Mouse (Mus musculus): ENCODE data around the gene Wdr49. TPM values are rescaled to one million over a fixed set of nuclear protein-coding genes. Genes with fewer than 3 reads are reported as not detected.
A peak's percentile ranks its signal among the peaks of the same experiment; 100 is the strongest.

Gene Wdr49
- not detected in 2 replicates for polyA plus RNA-seq (2012; rRNA removed)

- WGBS = 26% methylated on average over 2 of the region's 2 CpGs
- no peak within 1 kb of the TSS for H3K27ac ChIP-seq (ENCODE audit: insufficient read depth, low read depth, low read length)
- H3K27me3 ChIP-seq (ENCODE audit: control insufficient read depth, insufficient read depth, low read length) = no peaks in the 10 kb centered on the region
- H3K4me1 ChIP-seq (ENCODE audit: control insufficient read depth, insufficient read depth, insufficient read length, low read length) = no peaks in the 10 kb centered on the region
- no peak within 1 kb of the TSS for H3K4me3 ChIP-seq (ENCODE audit: low read depth, low read length)
- TF ChIP-seq POLR2A (IDR thresholded peaks at IDR 0.05; ENCODE audit: low read depth, low read length) (no peak), CTCF (IDR thresholded peaks at IDR 0.05; ENCODE audit: extremely low read depth, insufficient read length, insufficient replicate concordance, low read depth, low read length) (no peak)
- no peaks in the 10 kb centered on the region for H3K36me3 ChIP-seq (ENCODE audit: control insufficient read depth, insufficient read depth, low read length)
Observed at GRCm38 (mm10) chr3:75482056-75482455, at the start of gene Wdr49. Gene Wdr49 (minus strand): TSS chr3:75482156.

- Histone ChIP-seq H3K36me3 (ENCODE audit: control insufficient read depth, insufficient read depth, low read length) (peaks cover 20% of the 10 kb centered on the region), H3K27me3 (ENCODE audit: control insufficient read depth, insufficient read depth, low read length) (no peaks in the 10 kb centered on the region), H3K4me1 (ENCODE audit: control insufficient read depth, insufficient read depth, insufficient read length, low read length) (no peaks in the 10 kb centered on the region), H3K4me3 (ENCODE audit: low read depth, low read length) (no peak overlapping the region), H3K27ac (ENCODE audit: insufficient read depth, low read depth, low read length) (no peak overlapping the region)
- no peak for TF ChIP-seq POLR2A (IDR thresholded peaks at IDR 0.05; ENCODE audit: low read depth, low read length)
- TF ChIP-seq CTCF (IDR thresholded peaks at IDR 0.05; ENCODE audit: extremely low read depth, insufficient read length, insufficient replicate concordance, low read depth, low read length) = no peak
- 86% methylated on average over 3 of the region's 3 CpGs for WGBS
Observed at GRCm38 (mm10) chr3:75531074-75531473, 49.1 kb upstream of the Wdr49 start.

DNA sequence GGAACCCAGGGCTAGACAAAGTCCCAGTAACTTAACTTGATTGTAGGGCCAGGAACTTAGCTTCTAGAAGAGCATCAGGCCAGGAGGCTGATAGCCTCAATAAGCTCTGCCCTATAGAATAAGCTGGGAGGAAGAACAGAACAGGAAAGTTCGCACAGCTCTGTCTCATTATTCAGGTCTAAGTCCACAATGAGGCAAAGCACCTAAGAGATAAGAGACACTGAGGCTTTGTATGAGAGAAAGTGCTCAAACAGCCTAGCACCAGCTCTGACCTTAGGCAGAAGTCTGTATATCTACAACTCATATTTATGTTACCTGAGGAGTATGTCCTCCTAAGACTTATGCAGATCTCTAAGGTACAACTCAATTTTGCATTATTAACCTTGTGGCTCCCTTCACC, 40.6 kb upstream of the Wdr49 start:
- Histone ChIP-seq H3K27me3 (ENCODE audit: control insufficient read depth, insufficient read depth, low read length) (no peaks in the 10 kb centered on the region), H3K36me3 (ENCODE audit: control insufficient read depth, insufficient read depth, low read length) (peaks cover 28% of the 10 kb centered on the region), H3K4me3 (ENCODE audit: low read depth, low read length) (no peak overlapping the region), H3K27ac (ENCODE audit: insufficient read depth, low read depth, low read length) (peak overlapping the region; percentile 9; the same call in 1 of the 2 replicates), H3K4me1 (ENCODE audit: control insufficient read depth, insufficient read depth, insufficient read length, low read length) (peaks cover 8% of the 10 kb centered on the region; the same call in 1 of the 2 replicates)
- TF ChIP-seq POLR2A (IDR thresholded peaks at IDR 0.05; ENCODE audit: low read depth, low read length) = no peak
- no peak for TF ChIP-seq CTCF (IDR thresholded peaks at IDR 0.05; ENCODE audit: extremely low read depth, insufficient read length, insufficient replicate concordance, low read depth, low read length)
- WGBS = 43% methylated on average over 1 of the region's 1 CpGs

DNA sequence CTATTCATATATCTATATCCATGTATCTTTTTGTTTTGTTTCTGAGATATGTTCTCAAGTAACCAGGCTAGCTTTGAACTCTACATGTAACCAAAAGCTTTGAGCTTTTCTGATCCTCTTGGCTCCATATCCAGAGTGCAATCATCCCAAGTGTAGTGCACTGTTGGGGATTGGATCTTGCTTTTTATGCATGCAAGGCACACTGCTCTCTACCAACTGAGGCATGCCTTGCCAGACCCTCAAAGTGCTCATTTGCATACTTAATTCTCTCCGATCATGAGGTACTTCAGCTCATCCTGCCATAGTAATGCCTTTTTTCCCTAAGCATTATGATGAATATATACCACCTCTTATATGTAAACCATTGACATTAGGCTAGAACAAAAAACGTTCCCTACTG, 39.4 kb upstream of the Wdr49 start:
- Histone ChIP-seq H3K36me3 (ENCODE audit: control insufficient read depth, insufficient read depth, low read length) (peaks cover 22% of the 10 kb centered on the region), H3K27me3 (ENCODE audit: control insufficient read depth, insufficient read depth, low read length) (no peaks in the 10 kb centered on the region), H3K4me1 (ENCODE audit: control insufficient read depth, insufficient read depth, insufficient read length, low read length) (peaks cover 8% of the 10 kb centered on the region; the same call in 1 of the 2 replicates), H3K27ac (ENCODE audit: insufficient read depth, low read depth, low read length) (no peak overlapping the region), H3K4me3 (ENCODE audit: low read depth, low read length) (no peak overlapping the region)
- TF ChIP-seq POLR2A (IDR thresholded peaks at IDR 0.05; ENCODE audit: low read depth, low read length) = no peak
- TF ChIP-seq CTCF (IDR thresholded peaks at IDR 0.05; ENCODE audit: extremely low read depth, insufficient read length, insufficient replicate concordance, low read depth, low read length) = no peak
- WGBS = 86% methylated on average over 2 of the region's 2 CpGs

- H3K27ac ChIP-seq (ENCODE audit: insufficient read depth, low read depth, low read length) = no peak overlapping the region
- H3K4me1 ChIP-seq (ENCODE audit: control insufficient read depth, insufficient read depth, insufficient read length, low read length) = peaks cover 3% of the 10 kb centered on the region; the same call in 1 of the 2 replicates
- H3K4me3 ChIP-seq (ENCODE audit: low read depth, low read length) = no peak overlapping the region
- WGBS = 68% methylated on average over 7 of the region's 7 CpGs
- peaks cover 23% of the 10 kb centered on the region for H3K36me3 ChIP-seq (ENCODE audit: control insufficient read depth, insufficient read depth, low read length)
- TF ChIP-seq CTCF (IDR thresholded peaks at IDR 0.05; ENCODE audit: extremely low read depth, insufficient read length, insufficient replicate concordance, low read depth, low read length) (no peak; the same call in 1 of the 2 replicates), POLR2A (IDR thresholded peaks at IDR 0.05; ENCODE audit: low read depth, low read length) (no peak)
- H3K27me3 ChIP-seq (ENCODE audit: control insufficient read depth, insufficient read depth, low read length) = no peaks in the 10 kb centered on the region
Observed at GRCm38 (mm10) chr3:75517631-75518250, 35.8 kb upstream of the Wdr49 start.

DNA sequence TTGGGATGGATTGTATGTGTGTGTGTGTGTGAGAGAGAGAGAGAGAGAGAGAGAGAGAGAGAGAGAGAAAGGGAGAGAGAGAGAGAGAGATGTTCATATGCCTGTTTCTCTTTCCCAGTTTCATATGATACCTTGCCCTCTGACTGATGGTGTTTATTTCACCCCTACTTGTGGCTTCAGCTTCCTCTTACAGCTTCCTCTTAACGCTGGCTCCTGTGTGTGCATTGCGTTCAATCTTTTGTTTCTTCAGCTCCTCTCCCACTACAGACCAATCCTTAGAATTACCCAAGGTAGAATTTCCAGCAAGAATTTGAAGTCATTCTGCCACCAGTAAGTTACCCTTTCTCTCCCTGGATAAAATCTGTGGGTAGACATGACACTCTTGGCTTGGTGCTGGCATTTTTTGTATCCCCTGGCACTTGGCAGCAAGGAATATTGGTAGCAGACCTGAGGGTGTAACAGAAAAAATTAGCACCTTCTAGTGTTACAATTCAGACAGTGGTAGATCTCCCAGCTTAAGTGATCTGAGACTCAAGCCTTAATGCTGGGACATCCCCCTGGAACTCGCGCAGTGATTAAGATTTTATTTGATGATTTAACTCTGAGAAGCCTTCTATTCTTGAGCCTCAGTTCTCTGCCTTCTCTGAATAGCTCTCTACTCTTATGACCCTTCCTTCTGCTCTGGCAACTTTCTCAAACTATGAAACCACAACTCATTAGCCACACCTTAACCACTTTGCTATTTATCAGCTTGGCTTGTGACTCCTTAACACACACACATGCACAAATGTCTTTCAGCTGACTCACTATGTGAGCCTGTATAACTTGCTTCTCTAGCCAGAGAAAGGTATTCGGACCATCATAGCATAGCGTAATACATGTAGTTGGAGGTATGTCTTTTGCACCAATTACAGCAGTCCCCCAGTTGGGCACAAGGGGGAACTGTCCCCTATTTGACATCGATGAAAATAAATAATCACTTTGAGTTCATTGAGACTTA, 17.3 kb upstream of the Wdr49 start:
- TF ChIP-seq CTCF (IDR thresholded peaks at IDR 0.05; ENCODE audit: extremely low read depth, insufficient read length, insufficient replicate concordance, low read depth, low read length) (no peak), POLR2A (IDR thresholded peaks at IDR 0.05; ENCODE audit: low read depth, low read length) (no peak)
- 64% methylated on average over 7 of the region's 7 CpGs for WGBS
- 0 out of 2 replicates have a peak overlapping the region, but pooled peaks have one; percentile 36 for H3K27ac ChIP-seq (ENCODE audit: insufficient read depth, low read depth, low read length)
- H3K27me3 ChIP-seq (ENCODE audit: control insufficient read depth, insufficient read depth, low read length) = no peaks in the 10 kb centered on the region
- H3K36me3 ChIP-seq (ENCODE audit: control insufficient read depth, insufficient read depth, low read length) = no peaks in the 10 kb centered on the region
- peaks cover 7% of the 10 kb centered on the region; the same call in 1 of the 2 replicates for H3K4me1 ChIP-seq (ENCODE audit: control insufficient read depth, insufficient read depth, insufficient read length, low read length)
- no peak overlapping the region for H3K4me3 ChIP-seq (ENCODE audit: low read depth, low read length)

GRCm38 (mm10) chr3:75492913-75493312, 11.0 kb upstream of the Wdr49 start:
- H3K36me3 ChIP-seq (ENCODE audit: control insufficient read depth, insufficient read depth, low read length) = no peaks in the 10 kb centered on the region
- no peak overlapping the region for H3K4me3 ChIP-seq (ENCODE audit: low read depth, low read length)
- no peak overlapping the region for H3K27ac ChIP-seq (ENCODE audit: insufficient read depth, low read depth, low read length)
- H3K27me3 ChIP-seq (ENCODE audit: control insufficient read depth, insufficient read depth, low read length) = no peaks in the 10 kb centered on the region
- H3K4me1 ChIP-seq (ENCODE audit: control insufficient read depth, insufficient read depth, insufficient read length, low read length) = no peaks in the 10 kb centered on the region
- no peak for TF ChIP-seq CTCF (IDR thresholded peaks at IDR 0.05; ENCODE audit: extremely low read depth, insufficient read length, insufficient replicate concordance, low read depth, low read length)
- no peak for TF ChIP-seq POLR2A (IDR thresholded peaks at IDR 0.05; ENCODE audit: low read depth, low read length)
- WGBS = 34% methylated on average over 3 of the region's 3 CpGs
